Comparison of ENCODE assay signal across 9 mouse cellular contexts in genomic region chr5:140567321-140567720, GRCm38 (mm10). TPM values are rescaled to one million over a fixed set of nuclear protein-coding genes. Genes with fewer than 3 reads are reported as not detected.
DNase-seq lines count a peak whose midpoint lies in the region; ATAC-seq and TF ChIP-seq lines count a peak whose summit lies in the region.
"Had no signal": no experiment of that assay in that cellular context is flagged by ENCODE, and none has a peak within 500 bp of the region (broad histone marks: within the 10 kb centered on the region; RNA-seq: fewer than 3 reads in every experiment).

No protein-coding gene starts in this region.

- no peaks in the 10 kb centered on the region for H3K4me1 ChIP-seq in stomach, postnatal 0 days (replicated peaks; ENCODE audit: control insufficient read depth, insufficient read depth)
- H3K4me1 ChIP-seq in forebrain, embryonic 16.5 days (replicated peaks; ENCODE audit: control insufficient read depth, insufficient read depth, low read length), result peaks cover 6% of the 10 kb centered on the region; the same call in 1 of the 2 replicates

- intact Hi-C loops in gastrocnemius, adult 2 months (cut with DNase I), result no loop called here

- H3K9me3 ChIP-seq in stomach, postnatal 0 days (ENCODE audit: control insufficient read depth, low read length), result no peaks in the 10 kb centered on the region
- H3K9me3 ChIP-seq in forebrain, embryonic 16.5 days (ENCODE audit: control insufficient read depth, low read length), result no peaks in the 10 kb centered on the region
- H3K9me3 ChIP-seq: heart, embryonic 15.5 days had no signal

- H3K27ac ChIP-seq in gastrocnemius, adult 2 months, result peak overlapping the region; percentile 57
- H3K27ac ChIP-seq in stomach, postnatal 0 days (replicated peaks), result no peak overlapping the region
- H3K27ac ChIP-seq in forebrain, embryonic 16.5 days (ENCODE audit: low read length), result no peak overlapping the region
- H3K27ac ChIP-seq: heart, embryonic 15.5 days had no signal

- TF ChIP-seq EP300 in stomach, postnatal 0 days (optimal IDR thresholded peaks at IDR 0.05), result no peak

- H3K9ac ChIP-seq in stomach, postnatal 0 days (ENCODE audit: low read length), result no peak overlapping the region
- H3K9ac ChIP-seq in forebrain, embryonic 16.5 days (replicated peaks; ENCODE audit: low read depth, low read length), result no peak overlapping the region
- H3K9ac ChIP-seq: heart, embryonic 15.5 days had no signal

- H3K27me3 ChIP-seq in stomach, postnatal 0 days (ENCODE audit: control insufficient read depth, insufficient read depth, low read length), result no peaks in the 10 kb centered on the region
- H3K27me3 ChIP-seq in forebrain, embryonic 16.5 days (replicated peaks; ENCODE audit: control insufficient read depth, insufficient read depth, low read length), result no peaks in the 10 kb centered on the region
- H3K27me3 ChIP-seq: heart, embryonic 15.5 days had no signal

- ATAC-seq in stomach, postnatal 0 days (ENCODE audit: low FRiP score, low TSS enrichment), result peak; percentile 25; the same call in 1 of the 2 replicates
- no peak for ATAC-seq in forebrain, embryonic 16.5 days

- DNase-seq in right cerebral cortex, postnatal 14 days, result peak; percentile 53
- DNase-seq in right cerebral cortex, postnatal 36 days (ENCODE audit: low spot score in 2 of 2), result no peak
- DNase-seq in adrenal gland, postnatal 25 days, result peak; percentile 64
- DNase-seq in gastrocnemius, adult 2 months, result peak; percentile 77
- DNase-seq in kidney, postnatal 10 days, result peak; percentile 83
- peak; percentile 89 for DNase-seq in lung, postnatal 10 days
- peak; percentile 58 for DNase-seq in stomach, postnatal 0 days (ENCODE audit: low spot score)

- H3K36me3 ChIP-seq in stomach, postnatal 0 days (ENCODE audit: control insufficient read depth, insufficient read depth, low read length), result no peaks in the 10 kb centered on the region
- no peaks in the 10 kb centered on the region for H3K36me3 ChIP-seq in forebrain, embryonic 16.5 days (ENCODE audit: control insufficient read depth, insufficient read depth)
- H3K36me3 ChIP-seq: heart, embryonic 15.5 days had no signal

- H3K4me2 ChIP-seq in stomach, postnatal 0 days (replicated peaks; ENCODE audit: low read depth), result no peak overlapping the region
- no peak overlapping the region for H3K4me2 ChIP-seq in forebrain, embryonic 16.5 days (ENCODE audit: low read length)
- H3K4me2 ChIP-seq: heart, embryonic 15.5 days had no signal

- 37% methylated on average over 11 of the region's 11 CpGs for WGBS in stomach, postnatal 0 days
- WGBS in forebrain, embryonic 16.5 days, result 49% methylated on average over 11 of the region's 11 CpGs

- TF ChIP-seq CTCF in gastrocnemius, adult 2 months (IDR thresholded peaks at IDR 0.05), result no peak
- no peak for TF ChIP-seq CTCF in stomach, postnatal 0 days (IDR thresholded peaks at IDR 0.05; ENCODE audit: low read depth)

- no peak overlapping the region for H3K4me3 ChIP-seq in gastrocnemius, adult 2 months
- no peak overlapping the region for H3K4me3 ChIP-seq in stomach, postnatal 0 days (ENCODE audit: low read depth, low read length)
- H3K4me3 ChIP-seq in forebrain, embryonic 16.5 days (replicated peaks; ENCODE audit: low read length), result no peak overlapping the region
- H3K4me3 ChIP-seq: heart, embryonic 15.5 days had no signal

RNA-seq across cellular contexts. Expression of gene Grifin, which starts 2.5 kb away (rescaled TPM):
- not detected in 2 replicates for total RNA-seq in adrenal gland, postnatal 25 days (2021)
- not detected for total RNA-seq in gastrocnemius, adult 2 months (2021)
- 0.17 TPM in 2 replicates for polyA plus RNA-seq in stomach, postnatal 0 days (2015; fragmentation: Nextera tagmentation; extraction: Ambion mirVana)
- not detected in 2 replicates for polyA plus RNA-seq in forebrain, embryonic 16.5 days (2015; fragmentation: Nextera tagmentation; extraction: Ambion mirVana)
- polyA plus RNA-seq: heart, embryonic 15.5 days had no signal

RNA-seq across cellular contexts. Expression of gene Lfng, which starts 39.8 kb away (rescaled TPM):
- total RNA-seq in adrenal gland, postnatal 25 days (2021), result 9.6 and 16.8 TPM in 2 replicates
- 1 to 10 TPM; 3.2 to 6.1 TPM for total RNA-seq in gastrocnemius, adult 2 months (2021)
- polyA plus RNA-seq in stomach, postnatal 0 days (2015; fragmentation: Nextera tagmentation; extraction: Ambion mirVana), result 11.1 and 11.4 TPM in 2 replicates
- 23.3 and 25.6 TPM in 2 replicates for polyA plus RNA-seq in forebrain, embryonic 16.5 days (2015; fragmentation: Nextera tagmentation; extraction: Ambion mirVana)

Comparison
In these comparisons a context has a peak if more than half of its experiments do, and no peak if none do; other contexts are left out.
1. DNase-seq: peak in right cerebral cortex, postnatal 14 days (single experiment), adrenal gland, postnatal 25 days (single experiment), gastrocnemius, adult 2 months (single experiment), kidney, postnatal 10 days (single experiment), lung, postnatal 10 days (single experiment) and stomach, postnatal 0 days (single experiment); none in right cerebral cortex, postnatal 36 days (0 of 2).